ENCODE assay signal across 8 mouse cellular contexts in the genomic region with DNA sequence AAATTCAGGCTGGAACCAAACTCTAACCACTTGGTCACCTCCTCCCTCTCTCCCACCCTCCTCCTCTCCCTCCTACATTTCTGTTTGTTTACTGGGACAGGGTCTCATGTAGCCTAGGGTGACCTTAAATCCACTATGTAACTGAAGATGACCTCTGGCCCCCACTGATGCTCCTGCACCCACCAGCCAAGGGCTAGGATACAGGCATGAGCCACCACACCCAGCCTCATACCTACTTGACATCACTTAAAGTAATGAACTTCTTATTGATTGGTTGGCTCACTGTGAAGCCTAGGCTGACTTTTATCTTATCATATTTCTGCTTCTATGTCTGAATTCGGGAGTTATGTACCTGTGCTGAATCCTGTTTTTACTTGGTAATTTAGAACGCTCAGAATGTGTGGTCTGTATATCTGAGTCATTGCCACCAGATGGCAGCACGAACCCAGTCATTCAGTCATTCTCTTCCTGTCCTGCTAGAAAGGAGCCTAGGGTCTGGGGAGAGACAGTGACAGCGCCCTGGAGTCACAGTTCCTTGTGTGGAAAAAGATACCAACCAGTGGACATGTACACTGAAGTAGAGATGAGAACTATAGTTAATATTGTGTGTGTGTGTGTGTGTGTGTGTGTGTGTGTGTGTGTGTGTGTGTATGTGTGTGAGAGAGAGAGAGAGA. TPM values are rescaled to one million over a fixed set of nuclear protein-coding genes. Genes with fewer than 3 reads are reported as not detected.
DNase-seq lines count a peak whose midpoint lies in the region; ATAC-seq and TF ChIP-seq lines count a peak whose summit lies in the region.

No protein-coding gene starts in this region.

- H3K36me3 ChIP-seq in heart, adult 2 months (ENCODE audit: control insufficient read depth, insufficient read depth, low read length): no peaks in the 10 kb centered on the region
- H3K36me3 ChIP-seq in kidney, embryonic 14.5 days (ENCODE audit: control insufficient read depth, insufficient read depth, low read length): no peaks in the 10 kb centered on the region
- no peaks in the 10 kb centered on the region for H3K36me3 ChIP-seq in liver, embryonic 13.5 days
- no peaks in the 10 kb centered on the region for H3K36me3 ChIP-seq in neural tube, embryonic 11.5 days (ENCODE audit: control insufficient read depth, insufficient read depth, low read length)

- peak; percentile 67; the same call in 1 of the 2 replicates for TF ChIP-seq EP300 in heart, adult 2 months (IDR thresholded peaks at IDR 0.05; ENCODE audit: insufficient read depth, low read depth, low read length)

- no peak overlapping the region for H3K9ac ChIP-seq in heart, adult 2 months (ENCODE audit: low read depth, low read length)
- H3K9ac ChIP-seq in kidney, embryonic 14.5 days (ENCODE audit: low read depth, low read length): peak overlapping the region; percentile 7; the same call in 1 of the 2 replicates
- H3K9ac ChIP-seq in liver, embryonic 13.5 days: no peak overlapping the region
- H3K9ac ChIP-seq in neural tube, embryonic 11.5 days (ENCODE audit: low read length): no peak overlapping the region

- intact Hi-C loops in heart, adult 2 months (cut with DNase I): loop anchor here (1.0 to 10.0 kb wide), 4 partner anchors 48 to 290 kb away; a partner anchor contains a TSS

- TF ChIP-seq POLR2A in heart, adult 2 months (IDR thresholded peaks at IDR 0.05; ENCODE audit: insufficient read depth, low read depth, low read length): no peak

- H3K9me3 ChIP-seq in kidney, embryonic 14.5 days (ENCODE audit: control insufficient read depth, low read length): no peaks in the 10 kb centered on the region
- no peaks in the 10 kb centered on the region for H3K9me3 ChIP-seq in liver, embryonic 13.5 days (replicated peaks)
- no peaks in the 10 kb centered on the region for H3K9me3 ChIP-seq in neural tube, embryonic 11.5 days (ENCODE audit: control insufficient read depth, low read length)

- peak; percentile 84 for DNase-seq in adipocyte (ENCODE audit: low spot score)
- DNase-seq in embryo, embryonic 11 days: peak; percentile 78
- DNase-seq in heart, adult 2 months: peak; percentile 58 to 75
- peak; percentile 22 for DNase-seq in liver, embryonic 13.5 days
- peak; percentile 75 for DNase-seq in neural tube, embryonic 11.5 days (ENCODE audit: low spot score)
- peak; percentile 80 for DNase-seq in thymus, postnatal 14 days

- H3K4me1 ChIP-seq in heart, adult 2 months (ENCODE audit: control insufficient read depth, insufficient read depth, low read length): no peaks in the 10 kb centered on the region; the same call in none of the 2 replicates
- no peaks in the 10 kb centered on the region; the same call in 1 of the 2 replicates for H3K4me1 ChIP-seq in kidney, embryonic 14.5 days (ENCODE audit: control insufficient read depth, insufficient read depth, low read length)
- H3K4me1 ChIP-seq in liver, embryonic 13.5 days (replicated peaks): peaks cover 8% of the 10 kb centered on the region
- H3K4me1 ChIP-seq in neural tube, embryonic 11.5 days (ENCODE audit: control insufficient read depth, insufficient read depth, low read length): no peaks in the 10 kb centered on the region

- no peak overlapping the region for H3K4me3 ChIP-seq in heart, adult 2 months
- no peak overlapping the region for H3K4me3 ChIP-seq in kidney, embryonic 14.5 days (ENCODE audit: low read length)
- H3K4me3 ChIP-seq in liver, embryonic 13.5 days (replicated peaks): no peak overlapping the region
- no peak overlapping the region for H3K4me3 ChIP-seq in neural tube, embryonic 11.5 days (ENCODE audit: low read depth, low read length)

- no peaks in the 10 kb centered on the region for H3K79me2 ChIP-seq in heart, adult 2 months (replicated peaks; ENCODE audit: control insufficient read depth, insufficient read depth, low read length)

- no peak overlapping the region for H3K4me2 ChIP-seq in kidney, embryonic 14.5 days (replicated peaks; ENCODE audit: low read depth, low read length)
- no peak overlapping the region for H3K4me2 ChIP-seq in liver, embryonic 13.5 days
- H3K4me2 ChIP-seq in neural tube, embryonic 11.5 days (ENCODE audit: low read depth): no peak overlapping the region

- TF ChIP-seq CTCF in heart, adult 2 months (IDR thresholded peaks at IDR 0.05): peak; percentile 88

- no peaks in the 10 kb centered on the region for H3K27me3 ChIP-seq in heart, adult 2 months (ENCODE audit: control insufficient read depth, insufficient read depth, low read length)
- H3K27me3 ChIP-seq in kidney, embryonic 14.5 days (ENCODE audit: control insufficient read depth, insufficient read depth, low read length): no peaks in the 10 kb centered on the region
- H3K27me3 ChIP-seq in liver, embryonic 13.5 days: no peaks in the 10 kb centered on the region
- H3K27me3 ChIP-seq in neural tube, embryonic 11.5 days (ENCODE audit: control insufficient read depth, insufficient read depth, low read length): no peaks in the 10 kb centered on the region

- H3K27ac ChIP-seq in heart, adult 2 months: no peak overlapping the region
- H3K27ac ChIP-seq in kidney, embryonic 14.5 days (ENCODE audit: low read depth, low read length): no peak overlapping the region
- H3K27ac ChIP-seq in liver, embryonic 13.5 days: no peak overlapping the region
- no peak overlapping the region for H3K27ac ChIP-seq in neural tube, embryonic 11.5 days (ENCODE audit: low read depth, low read length)

- WGBS in heart, adult 2 months: 4% methylated on average over 4 of the region's 4 CpGs
- WGBS in kidney, embryonic 14.5 days: 7% methylated on average over 4 of the region's 4 CpGs
- 8% methylated on average over 4 of the region's 4 CpGs for WGBS in liver, embryonic 13.5 days (ENCODE audit: insufficient replicate concordance)
- WGBS in neural tube, embryonic 11.5 days: 11% methylated on average over 4 of the region's 4 CpGs

- peak; percentile 92 for ATAC-seq in CD4-positive, CD25-positive, alpha-beta regulatory T cell, adult 4 months
- peak; percentile 68 for ATAC-seq in kidney, embryonic 14.5 days (ENCODE audit: low FRiP score, low TSS enrichment)
- 0 out of 2 replicates have a peak, but pooled peaks have one; percentile 39 for ATAC-seq in liver, embryonic 13.5 days (ENCODE audit: low read depth)
- peak; percentile 88 for ATAC-seq in neural tube, embryonic 11.5 days (ENCODE audit: insufficient read depth, low FRiP score, low TSS enrichment)

RNA-seq across cellular contexts. Expression of a gene that starts 17.0 kb away (rescaled TPM):
- polyA plus RNA-seq in CD4-positive, CD25-positive, alpha-beta regulatory T cell, adult 4 months (2017; shearing (Covaris generic)): 100 to 1,000 TPM in 1 of 2 experiments, 10 to 100 TPM in 1; 95.9 to 136 TPM
- 1,000 to 10,000 TPM; 2,754 to 3,232 TPM for total RNA-seq in heart, adult 2 months (2021)
- polyA plus RNA-seq in heart, adult 2 months (2012; rRNA removed): 2,197 and 2,972 TPM in 2 replicates
- 578 and 592 TPM in 2 replicates for polyA plus RNA-seq in kidney, embryonic 14.5 days (2014; fragmentation: Nextera tagmentation; extraction: Ambion mirVana)
- 41.0 and 43.0 TPM in 2 replicates for polyA plus RNA-seq in liver, embryonic 13.5 days (2015; fragmentation: Nextera tagmentation; extraction: Ambion mirVana)
- 517 and 530 TPM in 2 replicates for polyA plus RNA-seq in neural tube, embryonic 11.5 days (2014; fragmentation: Nextera tagmentation; extraction: Ambion mirVana)

RNA-seq across cellular contexts. Expression of a gene that starts 46.6 kb away (rescaled TPM):
- polyA plus RNA-seq in CD4-positive, CD25-positive, alpha-beta regulatory T cell, adult 4 months (2017; shearing (Covaris generic)): not detected
- 10 to 100 TPM; 21.5 to 23.6 TPM for total RNA-seq in heart, adult 2 months (2021)
- 32.4 and 46.9 TPM in 2 replicates for polyA plus RNA-seq in heart, adult 2 months (2012; rRNA removed)
- 18.8 and 21.0 TPM in 2 replicates for polyA plus RNA-seq in kidney, embryonic 14.5 days (2014; fragmentation: Nextera tagmentation; extraction: Ambion mirVana)
- polyA plus RNA-seq in liver, embryonic 13.5 days (2015; fragmentation: Nextera tagmentation; extraction: Ambion mirVana): 1.5 and 2.0 TPM in 2 replicates
- polyA plus RNA-seq in neural tube, embryonic 11.5 days (2014; fragmentation: Nextera tagmentation; extraction: Ambion mirVana): 3.4 and 3.6 TPM in 2 replicates

RNA-seq across cellular contexts. Expression of a gene that starts 51.9 kb away (rescaled TPM):
- not detected for polyA plus RNA-seq in CD4-positive, CD25-positive, alpha-beta regulatory T cell, adult 4 months (2017; shearing (Covaris generic))
- total RNA-seq in heart, adult 2 months (2021): under 1 TPM; 0.09 to 0.39 TPM
- polyA plus RNA-seq in heart, adult 2 months (2012; rRNA removed): 0.50 and 1.0 TPM in 2 replicates
- polyA plus RNA-seq in kidney, embryonic 14.5 days (2014; fragmentation: Nextera tagmentation; extraction: Ambion mirVana): not detected in 2 replicates
- 37.9 and 53.3 TPM in 2 replicates for polyA plus RNA-seq in liver, embryonic 13.5 days (2015; fragmentation: Nextera tagmentation; extraction: Ambion mirVana)
- polyA plus RNA-seq in neural tube, embryonic 11.5 days (2014; fragmentation: Nextera tagmentation; extraction: Ambion mirVana): not detected in 2 replicates

Comparison
In these comparisons a context has a peak if more than half of its experiments do, and no peak if none do; other contexts are left out.
1. ATAC-seq: peak in every context shown above with its lines; median percentile 92 in CD4-positive, CD25-positive, alpha-beta regulatory T cell, adult 4 months; 88 in neural tube, embryonic 11.5 days; 68 in kidney, embryonic 14.5 days; 39 in liver, embryonic 13.5 days.
2. DNase-seq: peak in every context shown above with its lines; median percentile 84 in adipocyte; 80 in thymus, postnatal 14 days; 78 in embryo, embryonic 11 days; 75 in neural tube, embryonic 11.5 days; 66 in heart, adult 2 months; 22 in liver, embryonic 13.5 days.
3. RNA of a gene that starts 51.9 kb away (polyA plus RNA-seq): 37.9 to 53.3 TPM in liver, embryonic 13.5 days; 0.50 to 1.0 TPM in heart, adult 2 months, not detected in neural tube, embryonic 11.5 days, not detected in CD4-positive, CD25-positive, alpha-beta regulatory T cell, adult 4 months and not detected in kidney, embryonic 14.5 days; every median in the first group is over 10 times any median in the second.